In the genomic region with DNA sequence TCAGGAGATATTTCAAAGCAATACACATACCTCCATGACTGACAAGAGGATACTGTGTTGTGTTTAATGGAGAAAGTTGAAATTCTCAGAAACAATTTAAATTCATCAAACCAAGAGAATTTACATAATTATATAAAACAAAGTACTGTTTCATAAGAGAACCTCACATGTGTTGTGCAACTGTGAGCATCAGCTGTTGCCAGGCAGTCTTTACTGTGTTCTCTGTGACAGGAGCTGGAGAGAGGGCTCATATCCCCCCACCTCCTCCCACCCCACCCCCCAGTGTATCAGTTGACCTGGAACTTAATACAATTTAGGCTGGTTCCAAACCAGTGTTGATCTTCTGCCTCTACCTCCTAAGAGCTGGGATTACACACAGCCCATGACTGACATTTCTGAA, we compare ENCODE assay signal across 21 mouse cellular contexts.
"Had no signal": no experiment of that assay in that cellular context is flagged by ENCODE, and none has a peak within 500 bp of the region (broad histone marks: within the 10 kb centered on the region; RNA-seq: fewer than 3 reads in every experiment).

No protein-coding gene starts in this region.

- H3K27ac ChIP-seq: kidney, postnatal 0 days; left cerebral cortex, adult 2 months; limb, embryonic 13.5 days; lung, embryonic 15.5 days; midbrain, embryonic 13.5 days; neural tube, embryonic 13.5 days; stomach, embryonic 15.5 days had no signal

- ATAC-seq: intestine, postnatal 0 days; midbrain, embryonic 13.5 days; midbrain, embryonic 16.5 days had no signal

- H3K4me1 ChIP-seq: limb, embryonic 13.5 days; lung, embryonic 15.5 days; midbrain, embryonic 13.5 days; neural tube, embryonic 13.5 days; stomach, embryonic 15.5 days had no signal

- H3K4me3 ChIP-seq: left cerebral cortex, adult 2 months; limb, embryonic 13.5 days; lung, embryonic 15.5 days; midbrain, embryonic 13.5 days; myocyte; neural tube, embryonic 13.5 days; stomach, embryonic 15.5 days had no signal

- H3K9ac ChIP-seq: limb, embryonic 13.5 days; lung, embryonic 15.5 days; midbrain, embryonic 13.5 days; neural tube, embryonic 13.5 days; stomach, embryonic 15.5 days had no signal

- H3K9me3 ChIP-seq: limb, embryonic 13.5 days; lung, embryonic 15.5 days; midbrain, embryonic 13.5 days; neural tube, embryonic 13.5 days; stomach, embryonic 15.5 days had no signal

- H3K4me2 ChIP-seq: limb, embryonic 13.5 days; lung, embryonic 15.5 days; midbrain, embryonic 13.5 days; neural tube, embryonic 13.5 days; stomach, embryonic 15.5 days had no signal

- DNase-seq: kidney, adult 2 months; kidney, postnatal 25 days; layer of hippocampus, postnatal 36 days; left cerebral cortex, postnatal 4 days; lung, adult 18-20 months; lung, postnatal 14 days; lung, postnatal 4 days; retina, postnatal 1 day; right cerebral cortex, postnatal 25 days; spleen, adult 18-20 months; thymus, postnatal 25 days had no signal

- H3K27me3 ChIP-seq: limb, embryonic 13.5 days; lung, embryonic 15.5 days; midbrain, embryonic 13.5 days; neural tube, embryonic 13.5 days; stomach, embryonic 15.5 days had no signal
